Mouse (Mus musculus): ENCODE measurements at regions not wholly inside any gene's neighbourhood (a gene's known extent, or its start where the extent isn't known, plus 50 kb on each side); places are given as distances from the start of the nearest gene placed in this dataset.

DNA sequence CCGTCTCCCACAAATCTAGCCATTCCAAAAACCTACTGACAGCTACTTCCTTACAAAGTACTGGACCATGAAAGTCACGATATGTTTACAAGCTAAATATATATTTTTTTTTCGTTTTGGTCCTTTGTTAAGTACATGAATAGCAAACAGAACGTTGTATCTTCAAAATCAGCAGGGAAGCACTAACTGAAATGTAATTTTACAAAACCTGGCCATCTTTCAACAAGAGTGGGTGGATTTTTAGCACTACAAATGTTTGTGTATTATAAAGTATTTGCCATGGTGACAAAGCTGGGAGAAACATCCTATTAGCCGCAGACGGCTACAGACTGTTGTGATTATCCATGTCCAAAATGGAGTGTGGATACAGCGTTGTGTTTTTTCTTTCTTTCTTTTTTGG lies 233.1 kb upstream of the Tank start:
- no peak for DNase-seq (ENCODE audit: extremely low read depth, low read depth, low spot score)
- 93% methylated on average over 7 of the region's 7 CpGs for WGBS
- TF ChIP-seq POLR2A (IDR thresholded peaks at IDR 0.05; ENCODE audit: extremely low read depth, insufficient read depth, low read length) (no peak), CTCF (IDR thresholded peaks at IDR 0.05; ENCODE audit: low read depth, low read length) (no peak)
- Histone ChIP-seq H3K4me3 (ENCODE audit: insufficient read depth, low read depth, low read length) (no peak overlapping the region), H3K27ac (replicated peaks; ENCODE audit: insufficient read depth, low read depth, low read length) (no peak overlapping the region), H3K27me3 (ENCODE audit: control insufficient read depth, insufficient read depth, low read length) (no peaks in the 10 kb centered on the region), H3K79me2 (ENCODE audit: control insufficient read depth, insufficient read depth, low read length) (no peaks in the 10 kb centered on the region), H3K36me3 (ENCODE audit: control insufficient read depth, insufficient read depth, low read length) (no peaks in the 10 kb centered on the region), H3K9ac (ENCODE audit: low read depth, low read length) (no peak overlapping the region), H3K4me1 (ENCODE audit: control insufficient read depth, insufficient read depth, low read length) (no peaks in the 10 kb centered on the region)

DNA sequence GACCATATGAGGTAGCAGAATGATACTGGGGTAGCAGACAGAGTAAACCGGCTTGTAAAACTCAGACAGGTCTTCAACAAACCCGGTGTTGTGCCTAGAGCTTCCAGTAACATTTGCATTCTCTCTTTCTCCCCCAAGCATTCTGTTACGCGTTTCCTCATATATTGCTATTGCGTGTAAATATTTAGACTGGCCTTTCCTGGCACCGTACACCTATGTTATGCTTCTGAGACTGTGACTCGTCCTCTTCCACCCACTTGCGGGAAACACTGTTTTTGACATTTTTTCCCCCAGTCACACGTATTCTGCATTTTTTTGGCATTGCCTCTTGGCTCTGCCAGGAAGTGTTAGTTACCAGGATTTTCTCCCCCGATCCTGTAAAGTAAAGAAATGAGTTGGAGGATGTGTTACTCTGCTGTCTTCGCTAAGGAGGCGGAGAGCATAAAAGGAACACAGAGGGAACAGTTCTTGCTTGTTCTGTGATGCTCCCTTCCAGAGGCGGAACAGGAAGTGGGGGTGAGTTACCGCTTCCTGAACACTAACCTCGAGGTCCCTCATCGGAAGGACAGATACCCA lies 233.7 kb upstream of the Tank start:
- DNase-seq (ENCODE audit: extremely low read depth, low read depth, low spot score) = no peak

DNA sequence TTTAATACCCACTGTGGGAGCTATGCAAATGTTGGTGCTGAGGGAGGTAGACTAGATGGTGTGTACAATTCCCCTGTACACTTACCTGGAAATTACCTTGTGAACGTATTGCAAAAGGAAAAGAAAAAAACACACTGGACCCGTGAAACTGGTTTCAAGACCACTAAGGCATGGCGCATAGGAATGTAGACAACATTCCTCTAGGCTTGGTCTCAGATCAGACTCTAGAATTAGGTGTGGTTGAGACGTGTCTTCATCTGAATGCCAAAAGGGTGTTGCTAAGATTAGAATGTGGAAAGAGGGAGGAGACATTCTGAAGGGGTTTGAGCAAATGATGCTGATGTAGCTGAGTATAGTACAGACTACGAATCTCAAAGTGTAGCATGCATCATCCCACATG lies 237.1 kb upstream of the Tank start:
- WGBS = 82% methylated on average over 5 of the region's 5 CpGs
- DNase-seq (ENCODE audit: extremely low read depth, low read depth, low spot score) = no peak
- TF ChIP-seq POLR2A (IDR thresholded peaks at IDR 0.05; ENCODE audit: extremely low read depth, insufficient read depth, low read length) (no peak), CTCF (IDR thresholded peaks at IDR 0.05; ENCODE audit: low read depth, low read length) (no peak)
- no peaks in the 10 kb centered on the region for H3K36me3 ChIP-seq (ENCODE audit: control insufficient read depth, insufficient read depth, low read length)
- H3K27me3 ChIP-seq (ENCODE audit: control insufficient read depth, insufficient read depth, low read length) = no peaks in the 10 kb centered on the region
- H3K79me2 ChIP-seq (ENCODE audit: control insufficient read depth, insufficient read depth, low read length) = no peaks in the 10 kb centered on the region
- no peak overlapping the region for H3K4me3 ChIP-seq (ENCODE audit: insufficient read depth, low read depth, low read length)
- H3K27ac ChIP-seq (replicated peaks; ENCODE audit: insufficient read depth, low read depth, low read length) = no peak overlapping the region
- no peaks in the 10 kb centered on the region for H3K4me1 ChIP-seq (ENCODE audit: control insufficient read depth, insufficient read depth, low read length)
- no peak overlapping the region for H3K9ac ChIP-seq (ENCODE audit: low read depth, low read length)

More for the DNA sequence above, 233.7 kb upstream of the Tank start:
- Histone ChIP-seq H3K79me2 (ENCODE audit: control insufficient read depth, insufficient read depth, low read length) (no peaks in the 10 kb centered on the region), H3K4me1 (ENCODE audit: control insufficient read depth, insufficient read depth, low read length) (no peaks in the 10 kb centered on the region), H3K27ac (replicated peaks; ENCODE audit: insufficient read depth, low read depth, low read length) (no peak overlapping the region), H3K27me3 (ENCODE audit: control insufficient read depth, insufficient read depth, low read length) (no peaks in the 10 kb centered on the region), H3K9ac (ENCODE audit: low read depth, low read length) (no peak overlapping the region), H3K4me3 (ENCODE audit: insufficient read depth, low read depth, low read length) (no peak overlapping the region), H3K36me3 (ENCODE audit: control insufficient read depth, insufficient read depth, low read length) (no peaks in the 10 kb centered on the region)
- WGBS = 79% methylated on average over 16 of the region's 16 CpGs
- TF ChIP-seq CTCF (IDR thresholded peaks at IDR 0.05; ENCODE audit: low read depth, low read length) (no peak), POLR2A (IDR thresholded peaks at IDR 0.05; ENCODE audit: extremely low read depth, insufficient read depth, low read length) (no peak)

DNA sequence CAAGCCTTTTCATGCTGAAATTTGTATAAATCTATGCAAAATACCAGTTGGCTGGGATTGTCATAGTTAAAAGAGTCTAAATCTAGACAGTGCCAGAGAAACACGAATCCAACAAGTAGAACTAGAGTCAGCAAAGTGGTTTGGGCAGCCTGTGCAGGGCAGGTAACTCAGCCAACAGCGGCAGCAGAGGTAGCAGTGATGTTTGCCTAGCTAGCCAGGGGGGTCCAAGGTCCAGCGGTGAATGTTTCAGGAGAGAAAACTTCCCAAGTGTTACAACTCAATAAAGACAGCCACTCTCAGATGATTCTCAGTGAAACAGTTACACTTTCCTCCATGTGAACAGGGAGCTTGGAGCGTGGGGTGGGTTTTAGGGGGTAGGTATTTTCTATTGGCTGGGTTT lies 259.2 kb upstream of the Tank start:
- no peak overlapping the region for H3K9ac ChIP-seq (ENCODE audit: low read depth, low read length)
- no peaks in the 10 kb centered on the region for H3K27me3 ChIP-seq (ENCODE audit: control insufficient read depth, insufficient read depth, low read length)
- no peaks in the 10 kb centered on the region for H3K36me3 ChIP-seq (ENCODE audit: control insufficient read depth, insufficient read depth, low read length)
- 36% methylated on average over 4 of the region's 4 CpGs for WGBS
- H3K4me3 ChIP-seq (ENCODE audit: insufficient read depth, low read depth, low read length) = no peak overlapping the region
- DNase-seq (ENCODE audit: extremely low read depth, low read depth, low spot score) = peak; percentile 80
- no peak for TF ChIP-seq CTCF (IDR thresholded peaks at IDR 0.05; ENCODE audit: low read depth, low read length)
- H3K27ac ChIP-seq (replicated peaks; ENCODE audit: insufficient read depth, low read depth, low read length) = no peak overlapping the region
- no peaks in the 10 kb centered on the region for H3K79me2 ChIP-seq (ENCODE audit: control insufficient read depth, insufficient read depth, low read length)
- H3K4me1 ChIP-seq (ENCODE audit: control insufficient read depth, insufficient read depth, low read length) = 0 out of 2 replicates have a peak, but pooled peaks cover 2% of the 10 kb centered on the region

DNA sequence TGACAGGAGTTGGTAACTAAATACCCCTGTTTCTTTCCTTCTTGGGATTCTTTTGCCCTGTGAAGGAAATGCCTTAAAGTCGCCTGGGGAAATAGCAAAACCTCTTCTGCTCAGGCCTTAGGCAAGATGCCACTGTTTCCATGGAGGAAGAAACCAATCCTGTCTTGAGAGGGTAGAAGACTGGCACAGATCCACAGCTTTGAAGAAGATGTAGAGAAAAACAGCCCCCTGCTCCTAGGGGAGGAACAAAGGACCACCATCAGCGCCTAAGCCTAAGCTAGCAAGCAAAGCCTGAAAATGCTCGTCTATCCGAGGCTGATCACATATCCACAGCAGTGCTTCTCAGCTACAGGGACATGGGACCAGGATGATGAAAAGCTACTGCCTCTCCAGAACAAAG lies 268.0 kb upstream of the Tank start:
- 94% methylated on average over 4 of the region's 4 CpGs for WGBS
- no peak for TF ChIP-seq POLR2A (IDR thresholded peaks at IDR 0.05; ENCODE audit: extremely low read depth, insufficient read depth, low read length)
- TF ChIP-seq CTCF (IDR thresholded peaks at IDR 0.05; ENCODE audit: low read depth, low read length) = no peak
- Histone ChIP-seq H3K27ac (replicated peaks; ENCODE audit: insufficient read depth, low read depth, low read length) (no peak overlapping the region), H3K9ac (ENCODE audit: low read depth, low read length) (no peak overlapping the region), H3K4me1 (ENCODE audit: control insufficient read depth, insufficient read depth, low read length) (no peaks in the 10 kb centered on the region), H3K4me3 (ENCODE audit: insufficient read depth, low read depth, low read length) (no peak overlapping the region), H3K79me2 (ENCODE audit: control insufficient read depth, insufficient read depth, low read length) (no peaks in the 10 kb centered on the region), H3K27me3 (ENCODE audit: control insufficient read depth, insufficient read depth, low read length) (no peaks in the 10 kb centered on the region), H3K36me3 (ENCODE audit: control insufficient read depth, insufficient read depth, low read length) (no peaks in the 10 kb centered on the region)
- no peak for DNase-seq (ENCODE audit: extremely low read depth, low read depth, low spot score)

DNA sequence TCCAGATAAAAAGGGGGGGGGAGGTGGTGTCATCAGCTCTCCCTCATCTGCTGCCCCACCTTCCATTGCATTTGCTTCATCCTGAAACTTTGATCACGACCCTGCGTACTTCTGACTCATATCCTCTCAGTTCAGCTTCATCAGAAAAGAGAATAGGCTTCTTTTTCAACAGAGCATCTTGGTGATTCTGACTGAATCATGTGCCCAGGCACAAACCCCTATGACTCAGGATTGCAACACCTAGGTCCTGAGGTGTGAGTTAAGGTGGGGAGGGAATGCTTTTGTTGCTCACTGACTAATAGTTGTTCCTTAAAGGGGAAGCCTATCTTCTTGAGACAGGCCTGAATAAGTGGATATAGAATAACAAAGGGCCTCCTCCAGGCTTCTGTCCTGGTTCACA lies 269.2 kb upstream of the Tank start:
- no peak overlapping the region for H3K9ac ChIP-seq (ENCODE audit: low read depth, low read length)
- DNase-seq (ENCODE audit: extremely low read depth, low read depth, low spot score) = no peak
- H3K79me2 ChIP-seq (ENCODE audit: control insufficient read depth, insufficient read depth, low read length) = no peaks in the 10 kb centered on the region
- WGBS = 87% methylated on average over 2 of the region's 2 CpGs
- no peak for TF ChIP-seq POLR2A (IDR thresholded peaks at IDR 0.05; ENCODE audit: extremely low read depth, insufficient read depth, low read length)
- TF ChIP-seq CTCF (IDR thresholded peaks at IDR 0.05; ENCODE audit: low read depth, low read length) = no peak
- H3K4me1 ChIP-seq (ENCODE audit: control insufficient read depth, insufficient read depth, low read length) = no peaks in the 10 kb centered on the region
- H3K36me3 ChIP-seq (ENCODE audit: control insufficient read depth, insufficient read depth, low read length) = no peaks in the 10 kb centered on the region
- H3K27me3 ChIP-seq (ENCODE audit: control insufficient read depth, insufficient read depth, low read length) = no peaks in the 10 kb centered on the region
- no peak overlapping the region for H3K27ac ChIP-seq (replicated peaks; ENCODE audit: insufficient read depth, low read depth, low read length)
- no peak overlapping the region for H3K4me3 ChIP-seq (ENCODE audit: insufficient read depth, low read depth, low read length)
